Mouse (Mus musculus) lung, postnatal 0 days (tissue): ENCODE measurements around the gene Pdlim4. TPM values are rescaled to one million over a fixed set of nuclear protein-coding genes. Genes with fewer than 3 reads are reported as not detected.

ENCODE experiments used
- ATAC-seq: fragments of 200-750 bp; cut with Nextera tagmentation; 2 replicates; pipeline ENCODE4 v1.8.0; 2017; ENCODE audit warnings: moderate library complexity
- DNase-seq: peaks from one replicate; pipeline ENCODE4 v3.0.0-alpha.2; 2016; ENCODE audit warnings: low spot score
- H3K27ac ChIP-seq: fragments of 300-500 bp; sonication (generic); 2 replicates; pipeline ENCODE4 v1.5.1; 2014; ENCODE audit warnings: antibody characterized with exemption, mild to moderate bottlenecking, low read length, mixed read lengths
- H3K27me3 ChIP-seq: fragments of 300-500 bp; sonication (generic); replicated peaks from 2 replicates; pipeline ENCODE4 v1.6.1; 2014; ENCODE audit warnings: low read length, mixed read lengths; ENCODE audit not compliant: insufficient read depth
- H3K36me3 ChIP-seq: fragments of 300-500 bp; sonication (generic); 2 replicates; pipeline ENCODE4 v1.6.1; 2014; ENCODE audit warnings: low read length, mixed read lengths; ENCODE audit not compliant: insufficient read depth
- H3K4me1 ChIP-seq: fragments of 300-500 bp; sonication (generic); 2 replicates; pipeline ENCODE4 v1.6.1; 2014; ENCODE audit warnings: antibody characterized with exemption, low read depth, low read length, mixed read lengths; ENCODE audit not compliant: insufficient read depth
- H3K4me2 ChIP-seq: fragments of 300-500 bp; sonication (generic); replicated peaks from 2 replicates; pipeline ENCODE4 v1.6.1; 2014; ENCODE audit warnings: low read depth, mild to moderate bottlenecking, low read length, moderate library complexity, mixed read lengths
- H3K4me3 ChIP-seq: fragments of 300-500 bp; sonication (generic); 2 replicates; pipeline ENCODE4 v1.5.1; 2014; ENCODE audit warnings: low read depth, low read length
- H3K9ac ChIP-seq: fragments of 300-500 bp; sonication (generic); replicated peaks from 2 replicates; pipeline ENCODE4 v1.6.1; 2014; ENCODE audit warnings: low read depth, mild to moderate bottlenecking
- H3K9me3 ChIP-seq: fragments of 300-500 bp; sonication (generic); 2 replicates; pipeline ENCODE4 v1.6.1; 2016; ENCODE audit warnings: low read length, mixed read lengths
- CTCF ChIP-seq: IDR thresholded peaks from 2 replicates; pipeline ENCODE4 v1.5.1; 2016; ENCODE audit warnings: antibody characterized with exemption, mild to moderate bottlenecking
- EP300 ChIP-seq: IDR thresholded peaks from 2 replicates; pipeline ENCODE4 v1.6.1; 2016; ENCODE audit warnings: antibody characterized with exemption, mild to moderate bottlenecking, control low read depth
- WGBS: fragments of 180-500 bp; shearing (Covaris S2); extraction: QIAGEN DNeasy Blood & Tissue Kit; methylation state at CpG from one replicate; pipeline ENCODE4 v1.1.7; 2014; 5-methylcytosine and 5-hydroxymethylcytosine counted together
- polyA plus RNA-seq: library from polyadenylated mRNA; unstranded; fragments of >200 nt; fragmentation: Nextera tagmentation; extraction: Ambion mirVana; gene quantifications from 2 replicates; pipeline ENCODE4 v1.2.1, GENCODE M21; 2015

Gene Pdlim4
- polyA plus RNA-seq, 1 experiment from 2014 or later: 8.6 TPM

GRCm38 (mm10) chr11:54100045-54100691 lies 31.4 kb upstream of the Pdlim4 start, which contains the start of gene P4ha2:
TSS of gene P4ha2 (plus strand) at chr11:54100095.
- 57% methylated on average over 10 of the region's 10 CpGs for WGBS
- Histone ChIP-seq H3K4me1 (0 out of 2 replicates have a peak, but pooled peaks cover 4% of the 10 kb centered on the region), H3K9me3 (no peaks in the 10 kb centered on the region), H3K36me3 (no peaks in the 10 kb centered on the region), H3K4me2 (peak within 1 kb of the TSS; percentile 83), H3K9ac (peak within 1 kb of the TSS; percentile 66), H3K27ac (no peak within 1 kb of the TSS), H3K27me3 (no peaks in the 10 kb centered on the region), H3K4me3 (peak within 1 kb of the TSS; percentile 69)
- ATAC-seq: no peak
- peak; percentile 4 for DNase-seq
- no peak for TF ChIP-seq CTCF
- TF ChIP-seq EP300: no peak

GRCm38 (mm10) chr11:54093000-54093399 lies 24.2 kb upstream of the Pdlim4 start:
- peak; percentile 41; the same call in 1 of the 2 replicates for ATAC-seq

GRCm38 (mm10) chr11:54092188-54092587 lies 23.4 kb upstream of the Pdlim4 start:
- Histone ChIP-seq H3K9ac (no peak overlapping the region), H3K4me1 (no peaks in the 10 kb centered on the region), H3K36me3 (no peaks in the 10 kb centered on the region), H3K27ac (no peak overlapping the region), H3K4me2 (no peak overlapping the region), H3K4me3 (no peak overlapping the region), H3K27me3 (no peaks in the 10 kb centered on the region), H3K9me3 (no peaks in the 10 kb centered on the region)
- ATAC-seq: no peak
- DNase-seq: no peak
- TF ChIP-seq CTCF (no peak), EP300 (no peak)
- 45% methylated on average over 7 of the region's 7 CpGs for WGBS

More at GRCm38 (mm10) chr11:54093000-54093399, 24.2 kb upstream of the Pdlim4 start:
- TF ChIP-seq EP300: no peak
- peak; percentile 84 for TF ChIP-seq CTCF
- H3K9me3 ChIP-seq: no peaks in the 10 kb centered on the region
- no peaks in the 10 kb centered on the region for H3K4me1 ChIP-seq
- no peak overlapping the region for H3K9ac ChIP-seq
- 8% methylated on average over 3 of the region's 3 CpGs for WGBS
- no peaks in the 10 kb centered on the region for H3K36me3 ChIP-seq
- H3K27ac ChIP-seq: no peak overlapping the region
- no peak overlapping the region for H3K4me3 ChIP-seq
- no peaks in the 10 kb centered on the region for H3K27me3 ChIP-seq
- DNase-seq: peak; percentile 78
- no peak overlapping the region for H3K4me2 ChIP-seq

GRCm38 (mm10) chr11:54091726-54092125 lies 22.9 kb upstream of the Pdlim4 start:
- Histone ChIP-seq H3K9ac (no peak overlapping the region), H3K27ac (no peak overlapping the region), H3K4me1 (no peaks in the 10 kb centered on the region), H3K27me3 (no peaks in the 10 kb centered on the region), H3K4me3 (no peak overlapping the region), H3K36me3 (no peaks in the 10 kb centered on the region), H3K4me2 (no peak overlapping the region), H3K9me3 (no peaks in the 10 kb centered on the region)
- TF ChIP-seq EP300: no peak
- no peak for TF ChIP-seq CTCF
- no peak for ATAC-seq
- DNase-seq: peak; percentile 41
- 64% methylated on average over 8 of the region's 8 CpGs for WGBS

GRCm38 (mm10) chr11:54090091-54090879 lies 21.5 kb upstream of the Pdlim4 start:
- H3K27ac ChIP-seq: no peak overlapping the region
- no peaks in the 10 kb centered on the region for H3K9me3 ChIP-seq
- no peak overlapping the region for H3K4me2 ChIP-seq
- ATAC-seq (no peak), DNase-seq (no peak)
- TF ChIP-seq CTCF (no peak), EP300 (no peak)
- H3K4me1 ChIP-seq: no peaks in the 10 kb centered on the region
- H3K36me3 ChIP-seq: no peaks in the 10 kb centered on the region
- WGBS: 76% methylated on average over 1 of the region's 1 CpGs
- H3K9ac ChIP-seq: no peak overlapping the region
- no peak overlapping the region for H3K4me3 ChIP-seq
- H3K27me3 ChIP-seq: no peaks in the 10 kb centered on the region

DNA sequence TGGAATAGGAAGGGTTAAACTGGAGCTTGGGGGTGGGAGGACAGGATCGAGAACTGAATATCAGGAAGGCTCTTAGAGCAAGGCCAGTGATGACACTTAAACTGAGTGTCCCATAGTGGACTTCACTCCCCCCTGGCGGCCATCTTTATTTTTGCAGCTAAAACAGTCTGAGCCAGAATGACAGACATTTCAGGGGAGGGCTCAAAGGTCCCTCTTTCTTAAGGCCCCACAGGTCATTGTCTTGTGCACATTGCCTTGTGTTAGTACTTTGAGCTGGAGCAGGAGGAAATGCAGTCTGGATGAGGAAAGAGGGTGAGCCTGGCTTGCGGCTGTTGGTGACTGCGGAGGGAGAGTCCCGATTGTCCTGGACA lies 20.1 kb upstream of the Pdlim4 start:
- H3K27ac ChIP-seq: no peak overlapping the region
- no peaks in the 10 kb centered on the region for H3K4me1 ChIP-seq
- H3K9me3 ChIP-seq: no peaks in the 10 kb centered on the region
- no peaks in the 10 kb centered on the region for H3K27me3 ChIP-seq
- whole genome bisulfite sequencing: 54% methylated on average over 5 of the region's 5 CpGs
- TF ChIP-seq CTCF (peak; percentile 83), EP300 (no peak)
- H3K36me3 ChIP-seq: no peaks in the 10 kb centered on the region
- no peak overlapping the region for H3K4me2 ChIP-seq
- peak; percentile 72 for DNase-seq
- H3K4me3 ChIP-seq: no peak overlapping the region
- ATAC-seq: peak; percentile 63
- H3K9ac ChIP-seq: no peak overlapping the region
